Mouse (Mus musculus) CH12.LX (cell line): ENCODE results near the gene Ndst2.

ENCODE experiments used
- E2F4 ChIP-seq: IDR thresholded peaks from 2 replicates; pipeline ENCODE4 v1.6.1; 2011; ENCODE audit warnings: low read depth, low read length, improper control_type of control experiment; ENCODE audit not compliant: insufficient replicate concordance
- EP300 ChIP-seq: IDR thresholded peaks from 2 replicates; pipeline ENCODE4 v1.6.1; 2011; ENCODE audit warnings: low read length, improper control_type of control experiment
- MAX ChIP-seq: IDR thresholded peaks from 2 replicates; pipeline ENCODE4 v1.6.1; 2011; ENCODE audit warnings: low read length, improper control_type of control experiment
- MAZ ChIP-seq: IDR thresholded peaks from 2 replicates; pipeline ENCODE4 v1.6.1; 2012; ENCODE audit warnings: low read depth, mild to moderate bottlenecking, inconsistent platforms, low read length, improper control_type of control experiment, moderate library complexity
- POLR2AphosphoS2 ChIP-seq: IDR thresholded peaks from 2 replicates; pipeline ENCODE4 v1.6.1; 2011; ENCODE audit warnings: low read depth, low read length, improper control_type of control experiment
- TCF12 ChIP-seq: IDR thresholded peaks from 2 replicates; pipeline ENCODE4 v1.6.1; 2014; ENCODE audit warnings: low read depth, mild to moderate bottlenecking, inconsistent platforms, low read length, improper control_type of control experiment
- USF1 ChIP-seq: IDR thresholded peaks from 2 replicates; pipeline ENCODE4 v1.6.1; 2014; ENCODE audit warnings: low read depth, mild to moderate bottlenecking, inconsistent platforms, low read length, improper control_type of control experiment

GRCm38 (mm10) chr14:20686576-20686975, 47.8 kb downstream of the Ndst2 start:
- TF ChIP-seq E2F4 (no peak), MAX (no peak), MAZ (no peak), EP300 (no peak), POLR2AphosphoS2 (no peak), TCF12 (no peak), USF1 (no peak)
